Mouse (Mus musculus) midbrain, embryonic 14.5 days (tissue): Measurements from ENCODE around the gene Nudt15. TPM values are rescaled to one million over a fixed set of nuclear protein-coding genes. Genes with fewer than 3 reads are reported as not detected.
"Not testable (repeated sequence)": the region's sequence is repeated elsewhere in the genome, so short reads cannot be mapped to it uniquely, and the experiment has no call there.

Source experiments
- ATAC-seq: fragments of 200-750 bp; cut with Nextera tagmentation; 2 replicates; pipeline ENCODE4 v1.8.0; 2017; ENCODE audit warnings: moderate number of reproducible peaks, moderate library complexity; ENCODE audit not compliant: low FRiP score, low TSS enrichment
- DNase-seq: peaks from one replicate; pipeline ENCODE4 v3.0.0-alpha.2; 2015
- H3K27ac ChIP-seq: fragments of 300-500 bp; sonication (generic); replicated peaks from 2 replicates; pipeline ENCODE4 v1.5.1; 2014; ENCODE audit warnings: mild to moderate bottlenecking, low read depth, low read length, moderate library complexity
- H3K27me3 ChIP-seq: fragments of 300-500 bp; sonication (generic); 2 replicates; pipeline ENCODE4 v1.6.1; 2014; ENCODE audit warnings: low read length, control low read depth, mixed read lengths; ENCODE audit not compliant: control insufficient read depth, insufficient read depth
- H3K36me3 ChIP-seq: fragments of 300-500 bp; sonication (generic); 2 replicates; pipeline ENCODE4 v1.6.1; 2014; ENCODE audit warnings: low read length, control low read depth; ENCODE audit not compliant: control insufficient read depth, insufficient read depth
- H3K4me1 ChIP-seq: fragments of 300-500 bp; sonication (generic); 2 replicates; pipeline ENCODE4 v1.6.1; 2014; ENCODE audit warnings: mild to moderate bottlenecking, antibody characterized with exemption, low read length, control low read depth; ENCODE audit not compliant: control insufficient read depth, insufficient read depth
- H3K4me2 ChIP-seq: fragments of 300-500 bp; sonication (generic); 2 replicates; pipeline ENCODE4 v1.6.1; 2014; ENCODE audit warnings: mild to moderate bottlenecking, low read length, moderate library complexity
- H3K4me3 ChIP-seq: fragments of 300-500 bp; sonication (generic); replicated peaks from 2 replicates; pipeline ENCODE4 v1.5.1; 2014; ENCODE audit warnings: low read depth, low read length
- H3K9ac ChIP-seq: fragments of 300-500 bp; sonication (generic); replicated peaks from 2 replicates; pipeline ENCODE4 v1.6.1; 2014; ENCODE audit warnings: mild to moderate bottlenecking, low read length, moderate library complexity
- H3K9me3 ChIP-seq: fragments of 300-500 bp; sonication (generic); 2 replicates; pipeline ENCODE4 v1.6.1; 2016; ENCODE audit warnings: low read length, control low read depth, mixed read lengths; ENCODE audit not compliant: control insufficient read depth
- WGBS: fragments of 180-500 bp; shearing (Covaris S2); extraction: QIAGEN DNeasy Blood & Tissue Kit; methylation state at CpG from one replicate; pipeline ENCODE4 v1.1.7; 2014; 5-methylcytosine and 5-hydroxymethylcytosine counted together
- polyA plus RNA-seq: library from polyadenylated mRNA; unstranded; fragments of >200 nt; fragmentation: Nextera tagmentation; extraction: Ambion mirVana; gene quantifications from 2 replicates; pipeline ENCODE4 v1.2.1, GENCODE M21; 2014

Nudt15 gene
- 8.6 and 10.8 TPM in 2 replicates for polyA plus RNA-seq

GRCm38 (mm10) chr14:73548051-73548450 lies at the start of gene Nudt15:
Nudt15 (minus strand) TSS chr14:73548242.
- DNase-seq (no peak), ATAC-seq (no peak)
- H3K27ac ChIP-seq, result no peak within 1 kb of the TSS
- H3K4me1 ChIP-seq, result no peaks in the 10 kb centered on the region; the same call in 1 of the 2 replicates
- H3K4me2 ChIP-seq, result no peak within 1 kb of the TSS
- no peak within 1 kb of the TSS for H3K9ac ChIP-seq
- WGBS, result 91% methylated on average over 3 of the region's 3 CpGs
- no peaks in the 10 kb centered on the region for H3K27me3 ChIP-seq
- no peak within 1 kb of the TSS for H3K4me3 ChIP-seq
- H3K9me3 ChIP-seq, result no peaks in the 10 kb centered on the region
- H3K36me3 ChIP-seq, result no peaks in the 10 kb centered on the region

- Histone ChIP-seq H3K27ac (no peak overlapping the region), H3K4me1 (no peaks in the 10 kb centered on the region), H3K4me2 (no peak overlapping the region), H3K27me3 (no peaks in the 10 kb centered on the region), H3K4me3 (no peak overlapping the region), H3K9ac (no peak overlapping the region), H3K9me3 (no peaks in the 10 kb centered on the region), H3K36me3 (peaks cover 51% of the 10 kb centered on the region)
- 84% methylated on average over 1 of the region's 1 CpGs for WGBS
- DNase-seq (no peak), ATAC-seq (no peak)
These were observed 44.1 kb upstream of the Nudt15 start for GRCm38 (mm10) chr14:73592166-73592565.

GRCm38 (mm10) chr14:73588080-73588479 lies 40.0 kb upstream of the Nudt15 start:
- Histone ChIP-seq H3K27ac (no peak overlapping the region), H3K9ac (no peak overlapping the region), H3K4me3 (no peak overlapping the region), H3K4me1 (no peaks in the 10 kb centered on the region), H3K27me3 (no peaks in the 10 kb centered on the region), H3K36me3 (peaks cover 24% of the 10 kb centered on the region), H3K4me2 (no peak overlapping the region), H3K9me3 (no peaks in the 10 kb centered on the region)
- no peak for DNase-seq
- no peak for ATAC-seq
- 85% methylated on average over 1 of the region's 1 CpGs for WGBS

GRCm38 (mm10) chr14:73576336-73576735 lies 28.3 kb upstream of the Nudt15 start:
- Histone ChIP-seq H3K36me3 (peaks cover 20% of the 10 kb centered on the region; the same call in 1 of the 2 replicates), H3K9ac (no peak overlapping the region), H3K4me1 (no peaks in the 10 kb centered on the region), H3K27me3 (no peaks in the 10 kb centered on the region), H3K9me3 (no peaks in the 10 kb centered on the region), H3K4me2 (no peak overlapping the region), H3K4me3 (no peak overlapping the region), H3K27ac (no peak overlapping the region)
- no peak for DNase-seq
- ATAC-seq, result no peak

- WGBS, result 94% methylated on average over 5 of the region's 5 CpGs
- Histone ChIP-seq H3K4me2 (no peak overlapping the region), H3K27ac (no peak overlapping the region), H3K27me3 (no peaks in the 10 kb centered on the region), H3K4me1 (no peaks in the 10 kb centered on the region), H3K4me3 (no peak overlapping the region), H3K9me3 (no peaks in the 10 kb centered on the region), H3K9ac (no peak overlapping the region), H3K36me3 (peaks cover 26% of the 10 kb centered on the region)
- ATAC-seq (no peak), DNase-seq (no peak)
These were observed 26.0 kb upstream of the Nudt15 start for GRCm38 (mm10) chr14:73574053-73574452.

GRCm38 (mm10) chr14:73571143-73571542 lies 23.1 kb upstream of the Nudt15 start:
- Histone ChIP-seq H3K4me2 (no peak overlapping the region), H3K4me3 (no peak overlapping the region), H3K36me3 (peaks cover 26% of the 10 kb centered on the region), H3K9ac (no peak overlapping the region), H3K27me3 (no peaks in the 10 kb centered on the region), H3K9me3 (no peaks in the 10 kb centered on the region), H3K4me1 (no peaks in the 10 kb centered on the region), H3K27ac (no peak overlapping the region)
- no peak for DNase-seq
- 94% methylated on average over 4 of the region's 4 CpGs for WGBS
- ATAC-seq, result no peak

GRCm38 (mm10) chr14:73569831-73570230 lies 21.8 kb upstream of the Nudt15 start:
- H3K4me3 ChIP-seq, H3K9ac ChIP-seq, H3K4me2 ChIP-seq, H3K27me3 ChIP-seq, ATAC-seq, H3K27ac ChIP-seq, H3K4me1 ChIP-seq, H3K9me3 ChIP-seq: not testable (repeated sequence)
- 92% methylated on average over 4 of the region's 4 CpGs for WGBS
- DNase-seq, result peak; percentile 20
- H3K36me3 ChIP-seq, result peaks cover 24% of the 10 kb centered on the region

GRCm38 (mm10) chr14:73553122-73553696 lies 5.2 kb upstream of the Nudt15 start:
- Histone ChIP-seq H3K27ac (peak overlapping the region; percentile 84), H3K4me2 (peak overlapping the region; percentile 71), H3K36me3 (0 out of 2 replicates have a peak, but pooled peaks cover 2% of the 10 kb centered on the region), H3K9me3 (no peaks in the 10 kb centered on the region), H3K9ac (peak overlapping the region; percentile 97), H3K27me3 (no peaks in the 10 kb centered on the region), H3K4me3 (peak overlapping the region; percentile 98), H3K4me1 (peaks cover 12% of the 10 kb centered on the region)
- DNase-seq, result no peak
- WGBS, result 1% methylated on average over 10 of the region's 10 CpGs
- ATAC-seq, result no peak

GRCm38 (mm10) chr14:73552341-73553121 lies 4.5 kb upstream of the Nudt15 start:
- Histone ChIP-seq H3K4me1 (peaks cover 12% of the 10 kb centered on the region), H3K4me3 (peak overlapping the region; percentile 98), H3K4me2 (peak overlapping the region; percentile 71), H3K36me3 (0 out of 2 replicates have a peak, but pooled peaks cover 2% of the 10 kb centered on the region), H3K27me3 (no peaks in the 10 kb centered on the region), H3K9ac (peak overlapping the region; percentile 97), H3K9me3 (no peaks in the 10 kb centered on the region), H3K27ac (peak overlapping the region; percentile 84)
- DNase-seq (peak; percentile 98), ATAC-seq (peak; percentile 94)
- WGBS, result 3% methylated on average over 61 of the region's 61 CpGs
